Mouse (Mus musculus): ENCODE measurements at regions not wholly inside any gene's neighbourhood (a gene's known extent, or its start where the extent isn't known, plus 50 kb on each side); places are given as distances from the start of the nearest gene placed in this dataset.

- TF ChIP-seq FLI1 (IDR thresholded peaks at IDR 0.05; ENCODE audit: low read length) (no peak), GATA1 (IDR thresholded peaks at IDR 0.05; ENCODE audit: borderline replicate concordance, low read length) (no peak)
Measured at GRCm38 (mm10) chr13:113518144-113518543, 100.2 kb downstream of the Snx18 start.
